Mouse (Mus musculus): Measurements from ENCODE around the gene Ak5.

Gene Ak5

GRCm38 (mm10) chr3:152564516-152565113 lies 103.5 kb downstream of the Ak5 start:
- DNase-seq (ENCODE audit: low spot score) = no peak

- DNase-seq (ENCODE audit: low spot score) = no peak
These were observed 104.3 kb downstream of the Ak5 start for GRCm38 (mm10) chr3:152563833-152564232.

GRCm38 (mm10) chr3:152561708-152562107 lies 106.5 kb downstream of the Ak5 start:
- no peak for DNase-seq (ENCODE audit: low spot score)

GRCm38 (mm10) chr3:152559295-152559694 lies 108.9 kb downstream of the Ak5 start:
- DNase-seq (ENCODE audit: low spot score) = no peak

GRCm38 (mm10) chr3:152558106-152558505 lies 110.1 kb downstream of the Ak5 start:
- no peak for DNase-seq (ENCODE audit: low spot score)

GRCm38 (mm10) chr3:152557659-152558058 lies 110.5 kb downstream of the Ak5 start:
- DNase-seq (ENCODE audit: low spot score) = no peak

GRCm38 (mm10) chr3:152556919-152557318 lies 111.2 kb downstream of the Ak5 start:
- DNase-seq (ENCODE audit: low spot score) = no peak

GRCm38 (mm10) chr3:152556435-152556834 lies 111.7 kb downstream of the Ak5 start:
- no peak for DNase-seq (ENCODE audit: low spot score)

- no peak for DNase-seq (ENCODE audit: low spot score)
These were observed 112.9 kb downstream of the Ak5 start for GRCm38 (mm10) chr3:152555216-152555615.

GRCm38 (mm10) chr3:152554366-152554765 lies 113.8 kb downstream of the Ak5 start:
- DNase-seq (ENCODE audit: low spot score) = no peak

GRCm38 (mm10) chr3:152552641-152553040 lies 115.5 kb downstream of the Ak5 start:
- no peak for DNase-seq (ENCODE audit: low spot score)

- no peak for DNase-seq (ENCODE audit: low spot score)
These were observed 117.5 kb downstream of the Ak5 start for GRCm38 (mm10) chr3:152550528-152551115.

GRCm38 (mm10) chr3:152550031-152550430 lies 118.1 kb downstream of the Ak5 start:
- DNase-seq (ENCODE audit: low spot score) = no peak

- DNase-seq (ENCODE audit: low spot score) = no peak
These were observed 123.2 kb downstream of the Ak5 start for GRCm38 (mm10) chr3:152544921-152545320.

- no peak for DNase-seq (ENCODE audit: low spot score)
These were observed 125.9 kb downstream of the Ak5 start for GRCm38 (mm10) chr3:152542298-152542697.

GRCm38 (mm10) chr3:152530344-152530743 lies 137.8 kb downstream of the Ak5 start:
- DNase-seq (ENCODE audit: low spot score) = no peak

- DNase-seq (ENCODE audit: low spot score) = no peak
These were observed 138.8 kb downstream of the Ak5 start for GRCm38 (mm10) chr3:152529058-152529972.

GRCm38 (mm10) chr3:152526721-152527120 lies 141.4 kb downstream of the Ak5 start:
- no peak for DNase-seq (ENCODE audit: low spot score)

GRCm38 (mm10) chr3:152523315-152523638 lies 144.9 kb downstream of the Ak5 start:
- no peak for DNase-seq (ENCODE audit: low spot score)

- DNase-seq (ENCODE audit: low spot score) = no peak
These were observed 145.4 kb downstream of the Ak5 start for GRCm38 (mm10) chr3:152522634-152523314.

GRCm38 (mm10) chr3:152521054-152521453 lies 147.1 kb downstream of the Ak5 start:
- no peak for DNase-seq (ENCODE audit: low spot score)

- DNase-seq (ENCODE audit: low spot score) = no peak
These were observed 148.1 kb downstream of the Ak5 start for GRCm38 (mm10) chr3:152520074-152520473.

- no peak for DNase-seq (ENCODE audit: low spot score)
These were observed 148.6 kb downstream of the Ak5 start for GRCm38 (mm10) chr3:152519556-152519955.
